In the genomic region with DNA sequence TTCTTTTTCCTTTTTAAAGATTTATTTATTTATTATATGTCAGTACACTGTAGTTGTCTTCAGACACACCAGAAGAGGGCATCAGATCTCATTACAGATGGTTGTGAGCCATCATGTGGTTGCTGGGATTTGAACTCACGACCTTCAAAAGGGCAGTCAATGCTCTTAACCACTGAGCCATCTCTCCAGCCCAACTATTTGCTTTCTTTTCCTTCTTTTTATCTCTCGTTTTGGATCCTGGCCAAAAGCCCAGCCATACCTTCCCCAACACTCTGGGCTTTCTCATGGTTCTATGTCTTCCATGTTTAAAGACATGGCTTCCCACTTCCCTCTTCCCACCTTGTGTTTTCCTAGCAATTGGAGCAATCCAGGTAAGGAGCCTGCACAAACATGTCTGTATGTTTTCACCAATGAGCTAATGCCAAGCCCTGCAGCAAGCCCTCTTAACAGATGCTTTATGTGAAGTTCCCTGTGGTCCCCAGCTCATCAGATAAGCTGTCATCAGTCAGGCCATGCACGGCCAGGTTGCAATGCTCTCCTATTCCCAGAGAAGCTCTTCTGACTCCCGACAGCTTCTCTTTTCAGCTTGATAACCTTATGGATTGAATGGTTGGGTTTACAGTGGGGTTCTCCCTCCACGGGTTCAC, we compare ENCODE assay signal across 18 mouse cellular contexts. TPM values are rescaled to one million over a fixed set of nuclear protein-coding genes. Genes with fewer than 3 reads are reported as not detected.
"Had no signal": no experiment of that assay in that cellular context is flagged by ENCODE, and none has a peak within 500 bp of the region (broad histone marks: within the 10 kb centered on the region; RNA-seq: fewer than 3 reads in every experiment).

No protein-coding gene starts in this region.

- H3K9ac ChIP-seq: liver, embryonic 14.5 days; lung, embryonic 14.5 days; midbrain, embryonic 12.5 days; neural tube, embryonic 13.5 days; neural tube, embryonic 15.5 days; stomach, embryonic 15.5 days had no signal

- H3K4me3 ChIP-seq: midbrain, embryonic 10.5 days; midbrain, embryonic 12.5 days; myocyte; neural tube, embryonic 13.5 days; neural tube, embryonic 15.5 days; stomach, embryonic 15.5 days had no signal

- H3K36me3 ChIP-seq: midbrain, embryonic 10.5 days; midbrain, embryonic 12.5 days; neural tube, embryonic 13.5 days; neural tube, embryonic 15.5 days; stomach, embryonic 15.5 days had no signal

- H3K4me2 ChIP-seq: lung, embryonic 14.5 days; midbrain, embryonic 12.5 days; neural tube, embryonic 13.5 days; neural tube, embryonic 15.5 days; stomach, embryonic 15.5 days had no signal

- H3K27me3 ChIP-seq: stomach, embryonic 15.5 days had no signal

- H3K9me3 ChIP-seq: midbrain, embryonic 10.5 days; midbrain, embryonic 12.5 days; neural tube, embryonic 13.5 days; neural tube, embryonic 15.5 days; stomach, embryonic 15.5 days had no signal

- ATAC-seq: midbrain, embryonic 16.5 days had no signal

- H3K27ac ChIP-seq: liver, embryonic 14.5 days; midbrain, embryonic 10.5 days; midbrain, embryonic 12.5 days; neural tube, embryonic 13.5 days; neural tube, embryonic 15.5 days; stomach, embryonic 15.5 days had no signal

- DNase-seq: lung, adult 18-20 months; lung, embryonic 14.5 days; lung, postnatal 10 days; lung, postnatal 4 days; midbrain, embryonic 14.5 days; right cerebral cortex, postnatal 14 days; thymus, adult 18-20 months; thymus, postnatal 14 days; thymus, postnatal 36 days had no signal

RNA-seq across cellular contexts. Expression of a gene that starts 53.9 kb away (rescaled TPM):
- total RNA-seq: megakaryocyte-erythroid progenitor cell, adult 5-6 weeks had no signal
